Mouse (Mus musculus) left cerebral cortex, adult 9 months (tissue): ENCODE results near the gene Pdzd2.

Experiments
- DNase-seq, 2 experiments: peaks; one replicate each; pipeline ENCODE4 v3.0.0; 2022; ENCODE audit warnings: low spot score in 2 of 2

Pdzd2 gene

DNA sequence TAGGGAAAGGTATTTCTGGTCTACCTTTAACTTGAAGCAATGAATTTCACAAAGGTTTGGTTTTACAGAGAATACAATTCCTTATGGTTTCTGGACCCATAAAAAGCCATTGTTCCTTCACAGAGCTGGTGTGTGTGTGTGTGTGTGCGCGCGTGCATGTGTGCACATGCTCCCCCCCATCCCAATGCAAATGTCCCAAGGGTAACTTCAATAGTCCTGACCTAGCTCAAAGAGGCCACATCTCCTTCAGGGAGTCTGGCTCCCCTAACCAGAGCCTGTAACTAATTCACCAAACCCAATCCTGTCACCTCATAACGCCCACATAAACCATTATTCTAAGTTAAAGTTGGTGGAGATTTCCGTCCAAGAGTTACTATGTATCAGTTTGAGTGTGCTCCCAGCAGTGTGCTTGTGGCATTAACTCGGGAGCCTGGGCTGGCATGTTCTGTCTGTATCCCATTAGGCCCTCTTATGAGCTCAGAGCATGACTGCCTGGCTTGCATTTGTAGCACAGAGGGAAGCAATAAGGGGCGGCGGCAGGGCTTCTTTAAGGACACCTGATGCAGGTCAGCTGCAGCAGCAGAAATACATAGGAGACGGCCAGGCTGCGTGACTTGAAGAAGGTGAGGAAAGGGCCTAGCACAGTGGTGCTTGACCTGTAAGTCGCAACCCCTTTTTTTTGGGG, 200.0 kb downstream of the Pdzd2 start:
- DNase-seq, result no peak

DNA sequence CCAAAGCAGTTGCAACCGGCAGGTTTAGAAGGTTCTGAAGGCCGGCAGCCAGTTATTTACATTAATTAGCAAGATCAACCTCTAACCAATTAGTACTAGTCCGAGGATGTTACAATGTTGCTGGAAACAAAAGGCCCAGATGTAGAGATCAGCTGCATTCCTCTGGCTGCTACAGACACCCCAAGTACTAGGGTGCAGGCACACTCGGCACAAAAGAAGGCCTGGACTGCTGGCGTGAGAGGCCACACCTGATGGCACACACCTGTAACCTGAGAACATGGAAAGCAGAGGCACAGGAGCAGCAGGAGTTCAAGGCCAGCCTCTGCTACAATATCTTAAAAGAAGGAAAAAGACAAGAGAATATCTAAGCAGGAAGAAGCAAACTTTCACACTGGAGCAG, 206.5 kb downstream of the Pdzd2 start:
- DNase-seq, result no peak

DNA sequence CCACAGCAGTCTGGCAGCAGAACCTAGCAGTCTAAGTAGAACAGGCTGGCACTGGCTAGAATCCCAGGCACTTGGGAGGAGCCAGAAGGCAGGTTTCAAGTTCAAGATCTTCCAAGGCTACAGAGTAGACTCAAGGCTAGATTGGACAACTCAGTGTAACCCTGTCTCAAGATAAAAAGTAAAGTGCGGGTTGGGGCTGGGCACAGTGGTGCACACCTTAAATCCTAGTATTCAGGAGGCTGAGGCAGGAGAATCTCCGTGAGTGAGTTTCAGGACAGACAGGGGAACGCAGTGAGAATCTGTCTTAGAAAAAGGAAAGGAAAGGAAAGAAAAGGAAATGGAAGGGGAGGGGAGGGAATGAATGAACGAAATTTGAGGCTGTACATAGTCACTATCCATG, 207.2 kb downstream of the Pdzd2 start:
- no peak for DNase-seq

DNA sequence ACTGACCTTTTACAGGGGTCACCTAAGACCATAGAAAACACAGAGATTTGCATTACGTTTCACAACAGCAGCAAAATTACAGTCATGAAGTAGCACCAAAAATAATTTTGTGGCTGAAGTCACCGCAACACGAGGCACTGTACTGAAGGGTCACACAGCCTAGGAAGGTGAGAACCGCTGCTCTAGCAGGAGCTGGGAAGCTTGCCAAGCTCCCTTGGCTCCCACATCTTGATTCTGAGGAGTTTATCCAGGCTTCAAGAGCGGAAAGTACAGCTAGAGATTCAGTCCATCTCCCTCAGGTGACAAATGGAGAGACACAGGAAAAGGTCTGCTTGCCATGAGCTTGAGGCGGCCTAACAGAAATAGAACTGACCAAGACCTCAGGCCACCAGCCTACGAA, 216.9 kb downstream of the Pdzd2 start:
- DNase-seq, result no peak

DNA sequence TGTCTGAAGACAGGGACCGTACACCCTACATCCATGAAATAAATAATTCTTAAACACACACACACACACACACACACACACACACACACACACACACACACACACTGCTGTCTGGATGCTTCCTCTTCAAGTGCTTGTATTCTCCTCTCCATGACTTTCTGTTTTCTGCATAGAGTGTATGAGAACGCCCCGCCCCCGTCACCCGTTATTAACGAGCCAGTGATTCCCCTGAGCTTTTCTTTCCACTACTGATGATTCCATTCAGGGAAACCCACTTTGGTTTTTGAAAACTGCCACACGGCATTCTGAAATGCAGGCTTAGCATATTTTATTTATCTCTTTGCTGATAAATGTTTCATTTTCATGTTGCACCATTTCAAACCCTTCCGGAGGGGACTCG, 219.4 kb downstream of the Pdzd2 start:
- DNase-seq, result no peak

DNA sequence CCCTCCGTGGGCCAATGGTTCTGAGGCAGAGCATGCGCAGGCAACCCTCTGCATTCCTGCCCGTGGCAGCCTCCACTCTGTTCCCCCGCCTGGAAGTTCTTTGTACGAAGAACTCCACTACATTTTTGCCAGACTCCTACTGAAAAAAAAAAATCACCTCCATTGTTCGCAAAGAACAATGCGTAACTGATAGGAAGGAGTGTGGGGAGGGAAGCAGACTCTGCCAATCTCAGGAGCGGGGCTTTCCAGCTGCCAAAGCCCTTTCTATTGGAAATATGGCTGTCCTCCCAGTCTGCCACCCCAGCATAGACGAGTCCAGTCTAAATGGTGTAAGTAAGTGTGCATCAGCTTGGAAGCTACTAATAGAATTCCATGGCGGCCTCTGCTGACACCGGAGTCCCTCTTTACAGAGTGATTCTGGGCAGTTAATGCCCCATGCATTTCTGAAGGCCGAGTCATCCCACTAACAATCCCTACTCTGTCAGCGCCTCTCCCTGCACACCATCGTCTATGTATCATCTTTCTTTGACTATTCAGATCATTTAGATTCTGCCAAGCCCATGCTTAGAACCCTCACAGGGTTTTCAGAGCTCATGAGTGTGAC, 221.3 kb downstream of the Pdzd2 start:
- no peak for DNase-seq

DNA sequence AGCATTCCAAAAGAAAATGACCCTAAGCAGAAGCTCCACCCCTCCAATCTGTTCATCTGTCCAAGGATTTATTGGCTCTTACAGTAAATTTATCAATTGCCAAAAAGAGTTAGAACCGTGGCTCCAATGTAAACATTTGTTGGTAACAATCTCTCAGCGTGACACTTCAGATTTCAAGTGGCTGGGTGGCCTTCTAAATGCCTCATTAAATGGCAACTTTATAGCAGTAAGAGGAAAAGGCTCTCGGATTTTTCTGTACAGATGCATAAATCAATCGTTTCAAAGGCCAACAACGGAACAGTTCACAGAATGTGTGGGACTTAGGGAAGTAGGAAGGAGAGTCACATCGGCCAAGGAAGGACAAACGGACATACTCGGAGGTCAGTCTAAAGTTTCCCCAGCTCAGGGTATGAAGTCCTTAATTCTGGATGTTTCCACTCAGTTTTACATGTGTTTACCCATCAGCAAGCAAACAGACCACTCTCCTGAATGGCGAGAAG, 222.4 kb downstream of the Pdzd2 start:
- no peak for DNase-seq

DNA sequence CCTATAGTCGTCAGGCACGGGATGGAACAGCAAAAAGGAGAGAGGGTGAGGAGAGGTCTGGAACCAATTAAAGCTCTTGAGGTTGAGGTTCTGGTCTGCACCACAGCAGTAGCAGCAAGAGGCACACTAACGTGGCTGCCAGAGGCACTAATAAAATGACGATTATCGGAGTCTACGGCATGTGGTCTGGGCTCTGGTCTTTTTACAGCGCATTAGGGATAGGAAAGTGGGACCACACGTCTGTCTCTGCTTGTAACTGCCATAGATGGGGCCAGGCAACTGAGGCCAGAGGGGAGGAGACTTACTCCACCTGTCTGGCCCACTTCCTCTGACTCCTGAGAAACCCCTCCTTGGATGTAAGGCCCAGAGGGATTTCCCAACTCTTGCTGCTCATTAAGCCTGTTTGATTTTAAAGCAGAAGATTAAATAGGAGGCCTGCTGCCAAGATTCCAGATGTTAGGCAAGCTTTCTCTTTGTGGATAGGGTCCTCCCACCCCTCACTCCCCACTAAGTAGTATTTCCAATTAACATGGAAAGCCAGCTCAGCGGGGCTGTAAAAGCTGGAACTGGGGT, 224.4 kb downstream of the Pdzd2 start:
- DNase-seq, result no peak

DNA sequence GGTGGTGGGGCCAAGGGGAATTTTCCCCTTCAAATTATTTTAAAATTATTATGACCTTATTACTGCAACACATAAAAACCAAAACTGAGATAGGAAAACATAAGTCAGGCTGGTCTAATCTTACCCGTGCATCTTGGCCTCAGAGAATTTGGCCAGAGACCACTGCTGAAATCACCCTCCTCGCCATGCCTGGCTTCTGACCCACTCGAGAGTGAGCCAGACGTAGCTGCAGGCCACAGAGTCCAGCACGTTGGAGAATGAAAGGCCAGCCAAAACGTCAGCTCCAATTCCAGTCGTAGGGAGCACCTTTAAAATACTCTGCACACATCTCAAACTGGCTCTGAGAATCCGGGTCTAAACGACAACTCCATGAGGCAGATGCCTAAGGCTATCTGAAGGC, 226.2 kb downstream of the Pdzd2 start:
- DNase-seq, result no peak

DNA sequence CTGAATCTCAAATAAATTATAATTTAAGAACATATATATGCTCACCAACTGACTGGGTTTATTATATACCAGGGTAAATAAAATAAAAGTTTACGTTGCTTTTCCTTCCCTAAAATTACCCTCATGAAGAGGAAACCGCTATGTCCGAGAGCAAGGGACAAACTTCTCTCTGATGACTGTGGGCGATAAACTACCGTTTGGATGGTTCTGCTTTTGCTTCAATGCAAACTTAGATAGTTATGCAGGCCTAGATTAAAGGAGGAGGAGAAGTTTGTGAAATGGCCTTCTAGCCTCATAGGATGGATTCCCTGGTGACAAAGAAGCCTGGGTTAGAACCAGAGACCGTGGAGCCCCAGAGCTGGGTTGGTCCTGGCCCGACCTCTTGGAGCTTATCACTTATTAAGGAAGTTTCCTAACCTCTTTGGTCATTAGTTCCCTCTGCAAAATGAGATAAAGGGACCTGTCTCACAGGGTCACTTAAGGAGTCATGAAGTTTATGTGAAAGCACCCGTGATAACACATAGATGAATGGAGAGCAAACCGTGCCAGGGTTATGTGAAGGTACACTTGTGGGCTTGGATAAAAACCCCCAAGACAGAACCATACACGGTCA, 230.9 kb downstream of the Pdzd2 start:
- no peak for DNase-seq

DNA sequence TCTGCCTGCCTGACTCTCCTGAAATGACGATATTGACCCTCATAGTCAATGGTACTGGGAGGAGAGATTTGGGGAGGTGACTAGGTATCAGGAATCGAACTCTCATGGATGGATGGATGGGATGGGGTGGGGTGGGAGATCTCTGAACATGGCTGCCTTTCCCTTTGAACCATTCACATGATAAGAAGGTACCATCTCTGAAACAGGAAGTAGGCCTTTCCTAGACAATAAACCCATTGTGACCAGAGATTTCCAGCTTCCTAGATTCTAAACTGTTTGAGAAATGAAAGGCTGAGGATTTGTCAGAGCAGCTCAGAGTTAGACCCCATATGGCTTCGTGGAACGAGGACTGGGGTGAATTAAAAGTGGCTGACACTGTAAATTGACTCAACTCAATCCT, 232.2 kb downstream of the Pdzd2 start:
- no peak for DNase-seq

DNA sequence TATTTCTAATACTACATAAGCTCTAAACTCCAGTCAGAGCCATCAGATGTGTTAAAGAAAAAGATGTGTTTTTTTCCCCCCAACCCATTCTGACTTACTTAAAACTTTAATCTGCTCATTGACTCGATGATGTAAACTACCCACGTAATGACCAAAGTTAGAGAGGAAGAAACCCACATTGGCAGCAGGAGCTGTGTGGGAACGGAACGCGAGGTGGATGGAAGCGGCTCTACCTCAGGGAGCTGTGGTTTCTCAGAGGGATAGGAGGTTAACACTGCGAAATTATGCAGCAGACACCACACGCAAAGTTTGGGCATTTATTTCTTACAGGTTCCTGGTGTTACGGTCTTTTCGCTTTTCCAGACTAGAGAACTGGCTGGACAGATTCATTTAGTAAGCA, 233.2 kb downstream of the Pdzd2 start:
- DNase-seq, result peak in 1 of 2 experiments; percentile 21

DNA sequence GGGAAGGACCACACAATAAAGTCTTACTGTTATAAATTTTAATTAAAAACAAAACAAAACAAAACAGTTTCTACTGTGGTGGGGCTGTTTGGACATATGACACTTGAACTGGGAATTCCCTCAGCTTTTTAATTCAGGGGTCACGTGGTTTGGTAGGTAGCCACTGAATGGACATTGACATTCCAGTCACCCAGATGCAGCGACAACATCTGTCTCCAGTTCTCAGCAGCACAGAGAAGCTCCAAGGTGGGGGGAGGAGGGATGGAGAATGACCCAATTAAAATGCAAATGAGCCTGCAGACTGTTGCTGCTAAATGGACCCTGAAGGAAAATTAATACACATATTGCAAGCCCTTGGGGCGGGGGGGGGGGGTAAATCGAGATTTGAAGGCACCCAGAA, 233.6 kb downstream of the Pdzd2 start:
- peak in 1 of 2 experiments; percentile 14 for DNase-seq

DNA sequence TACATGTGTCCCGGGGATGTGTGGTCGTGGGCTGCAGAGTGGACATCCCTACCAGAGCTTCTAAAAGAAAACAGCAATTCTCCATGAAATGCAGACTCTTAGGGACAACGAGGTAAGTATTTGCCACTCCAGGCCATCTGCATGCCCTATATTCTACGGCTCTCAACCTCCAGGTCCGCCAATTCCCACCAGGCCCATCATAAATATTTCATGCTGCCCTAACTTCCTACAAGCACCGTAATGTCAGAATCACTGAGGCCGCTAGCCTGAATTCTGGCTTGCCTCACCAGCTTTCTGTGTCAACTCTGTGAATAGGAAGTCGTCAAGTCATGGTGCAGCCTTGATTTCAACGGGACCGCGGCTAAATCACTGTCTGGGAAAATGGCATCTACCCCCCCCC, 234.2 kb downstream of the Pdzd2 start:
- DNase-seq, result no peak

DNA sequence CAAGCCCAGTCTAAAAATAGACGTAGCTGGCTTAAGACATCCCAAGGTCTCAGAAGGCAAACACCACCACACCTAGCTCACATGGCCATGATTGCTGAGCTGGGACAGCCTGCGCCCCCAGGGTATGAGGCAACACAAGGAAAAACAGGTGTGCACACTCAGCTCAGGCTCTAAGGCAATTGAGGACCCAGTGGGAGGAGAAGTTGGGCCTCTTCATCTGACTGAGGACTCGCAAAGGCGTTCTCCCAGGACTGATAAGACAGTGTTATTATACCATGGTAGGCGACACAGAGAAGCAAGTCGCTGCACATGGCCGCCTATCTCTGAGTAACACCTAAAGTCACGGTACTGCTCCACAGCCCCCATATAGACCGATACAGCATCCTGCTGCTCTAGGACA, 235.8 kb downstream of the Pdzd2 start:
- no peak for DNase-seq

DNA sequence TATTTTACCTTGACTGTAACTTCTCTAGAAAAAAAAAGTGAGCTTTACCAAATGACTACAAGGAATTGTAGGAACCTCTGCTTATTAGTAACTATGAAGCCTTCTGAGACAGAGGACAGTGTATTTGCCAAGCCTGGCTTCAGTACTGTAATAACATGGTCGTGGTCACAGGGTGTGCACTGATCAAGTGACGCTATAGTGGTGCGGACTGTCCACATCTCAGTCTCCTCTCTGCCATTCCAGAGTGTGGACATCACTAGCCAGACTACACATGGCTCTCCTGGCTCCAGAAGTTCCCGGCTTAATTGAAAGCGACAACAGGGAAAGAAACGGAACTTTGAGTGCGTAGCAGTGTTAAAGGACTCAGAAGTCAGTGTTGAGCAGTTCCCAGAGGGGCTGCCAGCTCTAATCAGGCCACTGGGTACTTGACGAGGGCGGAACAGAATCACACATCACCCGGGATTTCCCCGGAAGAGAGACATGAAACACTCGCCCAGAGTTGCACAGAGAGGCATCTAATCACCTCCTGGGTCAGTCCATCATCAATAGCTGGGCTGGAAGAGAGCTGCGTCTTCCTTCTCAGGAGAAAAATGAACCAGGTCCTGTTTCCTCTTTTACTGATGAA, 237.7 kb downstream of the Pdzd2 start:
- no peak for DNase-seq

DNA sequence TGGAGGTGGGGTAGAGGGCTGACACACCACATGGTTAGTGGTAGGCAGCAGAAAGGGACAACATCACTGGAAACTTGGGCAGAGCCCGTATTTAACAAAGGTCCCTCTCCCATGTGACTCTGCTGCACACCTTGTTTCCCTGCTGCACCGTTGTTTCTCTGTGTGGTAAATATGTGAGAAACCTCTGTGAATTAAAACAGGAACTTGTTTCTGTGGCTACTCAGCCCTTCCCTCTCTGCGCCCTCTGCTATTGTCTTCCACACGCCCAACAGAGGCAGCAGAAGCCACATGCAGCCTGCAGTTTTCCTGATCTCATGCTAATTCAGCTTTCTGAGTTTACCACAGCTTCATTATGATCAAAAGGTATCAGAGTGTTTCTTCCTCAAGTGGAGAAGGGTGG, 239.1 kb downstream of the Pdzd2 start:
- no peak for DNase-seq

DNA sequence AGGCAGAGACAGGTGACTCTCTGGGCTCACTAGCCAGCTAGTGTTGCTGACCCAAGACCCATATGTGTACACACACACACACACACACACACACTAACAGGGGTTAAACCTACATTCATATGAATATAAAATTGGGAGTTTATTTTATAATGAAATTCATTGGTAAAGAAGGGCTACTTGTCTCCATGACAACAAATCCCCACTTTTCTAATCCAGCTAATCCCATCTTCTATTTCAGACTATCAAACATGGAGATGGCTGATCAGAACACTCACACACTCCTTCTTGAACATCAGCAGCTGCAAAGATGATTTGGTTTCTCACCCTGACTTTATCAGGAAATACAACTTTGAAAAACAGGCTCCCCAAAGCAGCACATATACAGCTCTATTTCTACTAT, 245.6 kb downstream of the Pdzd2 start:
- DNase-seq, result no peak

DNA sequence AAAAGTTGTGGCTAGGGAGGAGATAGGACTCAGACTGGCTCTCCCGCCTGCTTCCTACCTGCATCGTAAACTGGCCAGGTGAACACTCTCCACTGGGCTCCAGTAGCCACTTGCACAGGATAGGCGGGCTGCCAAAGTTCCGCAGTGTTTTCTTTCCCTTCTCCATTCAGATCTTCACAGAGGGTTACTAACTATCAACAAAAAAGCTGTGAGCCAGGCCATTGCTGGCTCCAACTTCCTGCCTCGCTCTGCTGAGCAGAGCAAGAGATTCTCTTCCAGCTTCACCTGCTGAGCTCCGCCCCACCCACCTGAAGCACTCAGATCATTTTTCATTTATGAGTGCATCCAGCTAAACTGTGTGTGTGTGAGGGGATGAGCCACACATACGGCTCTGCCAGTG, 246.5 kb downstream of the Pdzd2 start:
- no peak for DNase-seq

DNA sequence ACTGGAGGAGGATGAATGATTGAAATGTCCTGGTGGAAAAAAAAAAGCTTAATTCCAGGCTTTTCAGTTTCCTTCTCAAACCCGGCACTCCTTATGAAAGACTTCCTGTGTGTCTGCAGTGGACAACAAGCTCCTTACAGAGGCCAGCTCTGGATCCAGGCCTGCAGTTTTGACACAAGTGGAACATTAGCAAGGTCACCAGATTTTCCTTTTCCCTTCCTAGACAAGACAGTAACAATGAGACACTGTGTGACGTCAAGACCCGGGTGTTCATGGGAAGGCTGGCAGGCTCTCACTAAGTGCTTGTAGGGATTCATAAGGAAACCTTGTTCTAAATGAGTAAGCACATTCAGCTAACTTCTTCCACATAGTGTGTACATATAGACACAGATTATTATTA, 248.8 kb downstream of the Pdzd2 start:
- peak; percentile 42 to 65 for DNase-seq

DNA sequence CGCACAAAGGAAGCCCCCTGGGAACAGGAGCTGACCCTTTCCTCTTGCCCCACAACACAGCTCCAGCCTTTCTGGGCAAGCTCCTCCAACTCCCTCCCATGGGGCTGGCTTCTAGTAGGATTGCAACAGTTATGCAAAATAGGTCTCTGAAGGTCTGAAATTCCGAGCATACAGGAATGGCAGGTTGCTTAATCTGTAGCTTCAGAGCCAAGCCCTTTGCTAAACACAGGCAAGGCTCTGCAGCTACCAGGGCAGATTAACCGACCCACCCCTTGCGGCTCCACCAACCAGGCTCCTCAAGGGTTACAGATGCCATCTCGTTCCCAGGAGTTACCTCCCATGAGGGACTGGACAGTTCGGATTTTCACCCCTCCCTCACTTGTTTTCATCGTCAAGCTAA, 249.2 kb downstream of the Pdzd2 start:
- no peak for DNase-seq

DNA sequence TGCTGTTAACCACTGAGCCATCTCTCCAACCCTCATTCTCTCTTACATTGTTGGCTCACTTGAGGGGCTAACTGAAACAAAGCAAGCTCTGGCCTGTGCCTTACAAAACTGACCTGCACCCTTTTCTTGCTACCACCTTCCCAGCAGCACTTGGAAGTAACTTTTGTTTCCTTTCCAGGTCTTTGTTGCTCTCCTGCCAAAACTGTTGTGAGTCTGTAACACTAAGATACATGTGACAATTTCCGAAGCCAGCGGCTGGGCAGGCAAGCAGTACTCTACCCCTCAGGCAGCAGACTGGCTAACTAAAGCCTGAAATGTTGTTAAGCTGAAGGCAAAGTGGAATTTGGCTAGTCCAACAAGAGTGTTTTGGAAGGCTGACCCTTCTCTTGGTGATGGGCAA, 251.4 kb downstream of the Pdzd2 start:
- no peak for DNase-seq

DNA sequence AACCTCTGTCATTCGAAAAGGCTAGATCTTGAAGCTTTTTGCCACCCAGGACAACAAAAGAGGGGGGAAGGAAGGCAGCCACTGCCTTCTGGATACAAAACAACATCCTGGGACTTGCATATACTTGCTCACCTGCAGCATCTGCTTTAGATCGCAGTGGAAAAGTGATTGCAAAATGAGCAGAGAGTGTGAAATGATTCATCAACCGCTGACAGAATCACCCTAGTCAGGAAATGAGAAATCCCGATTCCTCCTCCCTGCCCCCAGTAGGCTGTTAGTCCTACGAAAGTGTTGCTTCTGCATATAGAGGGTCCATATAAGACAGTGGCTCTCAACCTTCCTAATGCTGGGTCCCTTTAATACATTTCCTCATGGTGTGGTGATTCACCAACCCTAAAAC, 258.5 kb downstream of the Pdzd2 start:
- no peak for DNase-seq
